Mouse (Mus musculus) fibroblast of lung, adult 2 months (primary cell): ENCODE results near the gene Ttc9b.
A peak's percentile ranks its signal among the peaks of the same experiment; 100 is the strongest.
"Not testable (repeated sequence)": the region's sequence is repeated elsewhere in the genome, so short reads cannot be mapped to it uniquely, and the experiment has no call there.

Experiments
- DNase-seq: peaks from one replicate; pipeline ENCODE4 v3.0.0-alpha.2; 2011; ENCODE audit warnings: low read depth

Gene Ttc9b

GRCm38 (mm10) chr7:27653681-27654437 lies at the start of gene Ttc9b:
Gene Ttc9b (plus strand): TSS chr7:27653915.
- DNase-seq: no peak

- DNase-seq: no peak
Measured at GRCm38 (mm10) chr7:27604661-27605348, 48.9 kb upstream of the Ttc9b start.

GRCm38 (mm10) chr7:27605499-27606285 lies 48.0 kb upstream of the Ttc9b start:
- DNase-seq: no peak

- DNase-seq: no peak
Measured at GRCm38 (mm10) chr7:27606481-27607254, 47.0 kb upstream of the Ttc9b start.

GRCm38 (mm10) chr7:27607580-27607979 lies 46.1 kb upstream of the Ttc9b start:
- peak; percentile 28 for DNase-seq

GRCm38 (mm10) chr7:27608130-27608529 lies 45.6 kb upstream of the Ttc9b start:
- no peak for DNase-seq

GRCm38 (mm10) chr7:27609285-27609684 lies 44.4 kb upstream of the Ttc9b start:
- no peak for DNase-seq

GRCm38 (mm10) chr7:27609688-27610087 lies 44.0 kb upstream of the Ttc9b start:
- no peak for DNase-seq

GRCm38 (mm10) chr7:27610370-27610769 lies 43.3 kb upstream of the Ttc9b start:
- no peak for DNase-seq

GRCm38 (mm10) chr7:27610871-27611270 lies 42.8 kb upstream of the Ttc9b start:
- DNase-seq: no peak

GRCm38 (mm10) chr7:27612940-27613339 lies 40.8 kb upstream of the Ttc9b start:
- DNase-seq: no peak

GRCm38 (mm10) chr7:27613751-27614499 lies 39.8 kb upstream of the Ttc9b start:
- DNase-seq: no peak

GRCm38 (mm10) chr7:27621028-27621427 lies 32.7 kb upstream of the Ttc9b start:
- DNase-seq: no peak

- DNase-seq: no peak
Measured at GRCm38 (mm10) chr7:27622234-27622633, 31.5 kb upstream of the Ttc9b start.

GRCm38 (mm10) chr7:27624967-27625366 lies 28.7 kb upstream of the Ttc9b start:
- no peak for DNase-seq

- DNase-seq: no peak
Measured at GRCm38 (mm10) chr7:27627707-27628106, 26.0 kb upstream of the Ttc9b start.

GRCm38 (mm10) chr7:27628190-27628589 lies 25.5 kb upstream of the Ttc9b start:
- DNase-seq: no peak

- not testable (repeated sequence) for DNase-seq
Measured at GRCm38 (mm10) chr7:27628816-27629215, 24.9 kb upstream of the Ttc9b start.

- no peak for DNase-seq
Measured at GRCm38 (mm10) chr7:27631439-27631838, 22.3 kb upstream of the Ttc9b start.

- DNase-seq: no peak
Measured at GRCm38 (mm10) chr7:27633166-27633565, 20.5 kb upstream of the Ttc9b start.

- no peak for DNase-seq
Measured at GRCm38 (mm10) chr7:27634691-27635090, 19.0 kb upstream of the Ttc9b start.
